Mouse (Mus musculus) liver, embryonic 14.5 days (tissue): ENCODE measurements at regions not wholly inside any gene's neighbourhood (a gene's known extent, or its start where the extent isn't known, plus 50 kb on each side); places are given as distances from the start of the nearest gene placed in this dataset.

Experiments used
- CTCF ChIP-seq: IDR thresholded peaks from 2 replicates; pipeline ENCODE4 v1.5.1; 2016; ENCODE audit warnings: antibody characterized with exemption, low read depth, control low read depth
- EP300 ChIP-seq: IDR thresholded peaks from 2 replicates; pipeline ENCODE4 v1.6.1; 2016; ENCODE audit warnings: antibody characterized with exemption, low read depth

- TF ChIP-seq CTCF (no peak), EP300 (no peak)
These were observed 313.9 kb upstream of the Rasgrp1 start for GRCm38 (mm10) chr2:117656546-117657175.
